Mouse (Mus musculus) gastrocnemius, adult 2 months (tissue): ENCODE data around the gene Phlpp1. TPM values are rescaled to one million over a fixed set of nuclear protein-coding genes. Genes with fewer than 3 reads are reported as not detected.

Experiments used
- DNase-seq: peaks from one replicate; pipeline ENCODE4 v3.0.0; 2022
- H3K27ac ChIP-seq: fragments of 200-600 bp; 2 replicates; pipeline ENCODE4 v1.8.1; 2022; ENCODE audit warnings: mild to moderate bottlenecking
- H3K4me3 ChIP-seq: fragments of 200-600 bp; 2 replicates; pipeline ENCODE4 v1.8.1; 2022; ENCODE audit warnings: mild to moderate bottlenecking, moderate library complexity
- CTCF ChIP-seq: fragments of 200-600 bp; IDR thresholded peaks from 2 replicates; pipeline ENCODE4 v1.8.1; 2022; ENCODE audit warnings: antibody characterized with exemption, mild to moderate bottlenecking, moderate library complexity
- intact Hi-C: fragments of 180-260 bp; cut with DNase I; formaldehyde crosslinking; loops from one replicate; pipeline ENCODE4 v1.15.1; 2025
- total RNA-seq, 2 experiments: library from RNA; stranded (reverse); gene quantifications; 2 replicates each; pipeline ENCODE4 v1.2.3; 2021

Gene Phlpp1
- total RNA-seq, 2 experiments from 2014 or later: 8.1 to 9.0 TPM

DNA sequence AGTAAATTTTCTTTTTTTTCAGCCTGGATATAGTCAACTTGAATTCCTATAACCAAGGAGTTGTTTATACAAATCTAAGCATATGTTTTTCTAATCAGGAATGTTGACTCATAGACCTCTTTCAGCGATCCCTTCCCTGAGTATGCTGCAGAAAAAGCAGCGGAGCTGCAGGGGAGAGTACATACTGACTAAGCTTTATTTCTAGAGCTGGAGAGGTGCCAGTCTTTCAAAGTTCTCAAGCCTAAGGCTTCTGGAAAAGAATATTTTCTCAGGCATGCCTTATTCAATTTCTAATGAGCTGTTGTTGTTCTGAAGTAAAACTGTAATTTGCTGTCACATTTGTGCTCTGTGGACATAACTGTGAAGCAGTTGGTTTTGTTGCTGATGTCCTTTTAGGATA lies 70.6 kb downstream of the Phlpp1 start:
- intact Hi-C loops: no loop called here
- DNase-seq: no peak
- no peak overlapping the region for H3K4me3 ChIP-seq
- peak overlapping the region; percentile 77 for H3K27ac ChIP-seq
- no peak for TF ChIP-seq CTCF

DNA sequence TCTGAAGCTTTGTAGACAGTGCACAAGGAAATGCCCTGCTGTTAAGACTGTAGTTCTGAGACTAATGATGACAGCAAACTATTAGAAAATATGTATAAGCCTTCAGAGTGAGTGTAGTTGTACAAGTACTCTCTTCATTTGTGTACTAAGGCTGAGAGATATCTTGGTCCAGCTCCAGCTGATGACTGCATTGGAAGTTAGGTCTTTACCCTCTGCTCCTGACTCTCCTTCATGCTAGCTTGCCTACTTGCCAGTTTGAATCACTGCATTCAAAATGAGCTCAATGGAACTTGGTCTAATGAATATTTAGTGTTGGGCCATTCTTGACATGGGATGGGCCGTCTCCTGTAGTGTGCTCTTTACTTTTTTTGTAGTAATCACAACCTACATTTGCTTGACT lies 71.8 kb downstream of the Phlpp1 start:
- peak overlapping the region; percentile 61 for H3K27ac ChIP-seq
- DNase-seq: no peak
- no peak overlapping the region for H3K4me3 ChIP-seq
- no peak for TF ChIP-seq CTCF
- intact Hi-C loops: no loop called here

DNA sequence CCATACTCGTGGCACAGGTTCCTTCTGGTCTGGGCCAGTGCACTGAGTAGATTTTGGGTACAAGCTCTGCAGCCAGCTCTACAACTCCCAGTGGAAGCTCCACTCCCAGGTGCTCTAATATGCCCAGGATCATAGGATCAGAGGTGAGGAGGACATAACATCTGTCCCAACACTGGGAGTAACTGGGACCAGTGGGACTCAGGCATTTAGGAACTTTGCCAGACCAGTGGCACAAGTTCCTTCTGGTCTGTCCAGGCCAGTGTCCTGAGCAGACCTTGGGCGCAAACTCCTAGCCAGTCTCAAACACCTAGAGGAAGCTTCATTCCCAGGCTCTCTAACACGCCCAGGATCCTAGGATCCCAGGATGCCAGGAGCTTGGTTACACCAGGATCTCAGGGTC lies 72.7 kb downstream of the Phlpp1 start:
- intact Hi-C loops: no loop called here
- peak overlapping the region; percentile 58 for H3K27ac ChIP-seq
- H3K4me3 ChIP-seq: no peak overlapping the region
- DNase-seq: no peak
- no peak for TF ChIP-seq CTCF

DNA sequence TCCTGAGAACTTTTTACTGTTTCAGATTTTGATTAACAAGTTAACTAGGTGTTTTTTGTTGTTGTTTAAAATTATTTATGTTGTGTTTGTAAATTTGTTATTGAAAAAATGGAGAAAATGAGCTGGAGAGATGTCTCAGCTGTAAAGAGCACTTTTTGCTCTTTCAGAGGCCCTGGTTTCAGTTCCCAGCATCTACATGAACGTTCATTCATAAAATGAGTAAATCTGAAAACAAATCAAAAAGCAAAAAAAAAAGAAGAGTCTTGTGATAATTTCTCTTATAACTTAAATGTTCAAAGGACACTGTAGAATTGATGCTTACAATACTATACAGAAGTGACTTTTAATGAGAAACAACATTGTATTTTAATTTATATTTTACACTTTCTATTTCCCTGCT lies 82.5 kb downstream of the Phlpp1 start:
- no peak overlapping the region for H3K4me3 ChIP-seq
- TF ChIP-seq CTCF: no peak
- no peak overlapping the region for H3K27ac ChIP-seq
- DNase-seq: no peak
- intact Hi-C loops: no loop called here

DNA sequence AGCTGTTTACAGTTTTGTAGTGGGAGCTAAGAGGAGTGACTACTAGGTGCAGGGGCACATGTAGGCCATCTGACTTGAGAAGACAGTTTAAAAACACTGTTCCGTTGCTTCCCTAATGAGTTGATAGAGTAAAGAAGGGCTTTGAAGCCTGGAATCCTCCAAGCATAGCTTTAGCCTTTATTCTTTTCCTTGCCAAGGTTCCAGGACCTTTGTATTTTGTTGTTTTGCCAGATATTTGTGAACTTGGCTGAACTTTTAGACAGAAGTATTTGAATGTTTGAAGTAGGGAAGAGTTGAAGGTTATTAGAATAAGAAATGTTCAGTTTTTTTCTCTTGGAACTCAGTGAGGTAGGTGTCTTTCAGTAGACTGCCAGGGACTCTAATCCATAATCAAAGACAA lies 85.6 kb downstream of the Phlpp1 start:
- no peak for TF ChIP-seq CTCF
- Histone ChIP-seq H3K27ac (no peak overlapping the region), H3K4me3 (no peak overlapping the region)
- intact Hi-C loops: no loop called here
- DNase-seq: no peak

DNA sequence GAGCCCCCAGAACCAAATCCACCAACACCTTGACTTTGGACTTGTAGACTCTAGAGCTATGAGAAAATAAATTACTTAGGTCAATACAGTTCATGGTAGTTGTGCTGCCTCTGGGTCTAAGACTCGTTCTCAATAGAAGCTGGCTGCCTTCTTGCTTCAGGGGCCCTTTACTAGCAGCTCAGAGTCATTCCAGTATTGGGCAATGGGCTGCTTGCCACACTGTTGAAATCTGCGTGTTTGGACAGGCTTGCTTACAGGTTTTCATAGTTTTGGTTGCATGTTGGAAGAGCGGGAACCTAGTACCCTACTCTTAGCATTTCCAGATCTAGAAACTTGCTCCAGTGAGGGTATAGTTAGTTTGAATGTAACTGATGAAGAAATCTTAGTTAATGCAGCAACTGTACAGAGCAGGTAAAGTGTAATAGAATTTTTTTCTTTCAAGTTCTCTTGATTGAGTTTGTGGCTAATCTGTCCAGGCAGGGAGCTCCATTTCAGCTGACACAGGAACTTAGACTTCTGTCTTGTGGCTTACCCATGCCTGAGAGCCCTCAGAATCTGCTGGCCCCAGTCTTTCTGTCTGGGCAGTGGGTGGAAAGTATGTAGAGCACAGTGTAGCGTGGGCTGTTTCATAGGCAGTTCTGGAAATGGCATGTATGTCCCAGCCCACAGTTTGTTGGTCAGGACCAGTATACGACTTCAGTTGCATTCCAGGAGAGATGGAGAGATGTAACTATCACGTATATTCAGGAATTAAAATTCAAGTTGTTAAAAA lies 96.7 kb downstream of the Phlpp1 start:
- intact Hi-C loops: loop anchor here (5.0 kb wide), 1 partner anchor 96 kb away; the partner anchor contains the start of gene Phlpp1
- TF ChIP-seq CTCF: no peak
- no peak overlapping the region for H3K4me3 ChIP-seq
- no peak for DNase-seq
- H3K27ac ChIP-seq: no peak overlapping the region

DNA sequence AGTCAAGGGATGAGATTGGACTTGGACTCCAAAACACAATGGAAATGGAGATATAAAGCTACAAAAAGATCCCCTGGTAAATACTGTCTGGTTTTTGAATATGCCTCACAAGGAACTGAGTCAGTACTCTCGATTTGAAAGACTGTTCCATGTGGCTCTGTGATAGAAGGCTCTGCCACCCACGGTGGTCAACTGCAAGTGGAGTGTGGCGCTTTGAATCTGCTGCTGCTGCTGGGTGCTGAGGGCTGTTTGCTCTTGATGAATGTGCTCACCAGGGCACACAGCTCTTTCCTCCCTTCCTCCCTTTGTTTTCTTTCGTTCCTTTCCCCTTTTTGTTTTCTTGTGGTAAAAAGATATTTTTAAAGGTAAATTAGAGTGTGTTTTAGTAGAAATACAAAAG lies 97.8 kb downstream of the Phlpp1 start:
- Histone ChIP-seq H3K27ac (no peak overlapping the region), H3K4me3 (no peak overlapping the region)
- intact Hi-C loops: loop anchor here (5.0 kb wide), 1 partner anchor 97 kb away; the partner anchor contains the start of gene Phlpp1
- DNase-seq: no peak
- no peak for TF ChIP-seq CTCF

DNA sequence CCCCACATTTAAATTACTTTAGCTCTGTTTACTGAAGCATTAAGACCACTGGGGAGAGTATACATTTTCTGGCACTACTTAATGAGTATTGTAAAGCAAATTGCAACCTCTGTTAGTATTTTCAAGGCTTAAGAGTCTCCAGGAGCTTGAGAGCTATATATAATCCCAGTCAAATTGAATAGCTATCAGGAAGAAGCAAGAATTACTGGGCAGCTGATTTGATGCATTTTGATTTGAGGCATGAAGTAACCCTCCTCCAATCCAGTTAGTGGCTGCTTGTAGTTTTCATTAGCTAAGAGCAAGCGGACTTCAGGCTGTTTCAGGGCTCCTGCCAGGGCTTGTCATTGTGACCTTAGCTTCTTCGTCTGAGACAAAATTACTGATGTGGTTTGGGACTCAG lies 101.4 kb downstream of the Phlpp1 start:
- no peak overlapping the region for H3K4me3 ChIP-seq
- intact Hi-C loops: no loop called here
- TF ChIP-seq CTCF: no peak
- 0 out of 2 replicates have a peak overlapping the region, but pooled peaks have one; percentile 1 for H3K27ac ChIP-seq
- DNase-seq: no peak

DNA sequence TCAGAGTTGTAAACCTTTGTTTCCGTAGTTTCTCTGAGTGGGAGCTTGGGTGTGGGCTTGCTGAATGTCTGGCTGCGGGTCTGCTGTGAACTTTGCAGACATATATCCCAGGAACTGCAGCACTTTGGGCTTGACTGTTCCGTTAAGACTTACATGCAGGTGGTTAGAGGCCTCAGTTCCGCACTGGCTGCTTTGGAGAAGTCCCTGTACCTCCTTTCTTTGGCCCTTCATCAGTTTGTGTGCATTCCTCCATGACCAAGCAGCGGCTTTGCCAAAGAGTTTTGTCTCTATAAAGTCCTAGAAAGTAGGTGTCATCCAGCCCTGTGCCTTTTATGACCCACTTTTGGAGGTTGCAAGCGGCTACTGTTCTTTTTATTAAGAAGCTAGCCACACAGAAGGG lies 102.2 kb downstream of the Phlpp1 start:
- intact Hi-C loops: no loop called here
- Histone ChIP-seq H3K27ac (peak overlapping the region; percentile 20; the same call in 1 of the 2 replicates), H3K4me3 (no peak overlapping the region)
- DNase-seq: no peak
- no peak for TF ChIP-seq CTCF

DNA sequence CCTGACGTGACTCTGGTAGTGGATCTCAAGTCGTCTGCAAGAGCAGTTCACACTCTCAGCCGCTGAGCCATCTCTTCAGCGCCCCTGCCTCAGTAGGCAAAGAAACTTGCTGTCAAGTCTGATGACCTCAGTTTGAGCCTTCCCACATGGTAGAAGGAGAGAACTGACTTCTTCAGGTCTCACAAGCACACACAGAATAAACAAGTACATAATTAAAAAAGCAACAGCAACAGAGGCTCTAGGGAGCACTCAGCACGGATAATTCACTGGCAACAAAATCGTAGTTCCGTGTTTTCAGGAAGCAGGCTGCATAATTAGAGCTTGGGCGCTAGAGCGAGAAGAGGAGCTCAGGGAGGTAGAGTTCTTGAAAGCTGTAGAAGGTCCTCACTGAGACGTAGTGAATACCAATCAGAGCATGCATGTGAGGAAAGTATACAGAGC lies 103.0 kb downstream of the Phlpp1 start:
- H3K27ac ChIP-seq: peak overlapping the region; percentile 71
- intact Hi-C loops: no loop called here
- DNase-seq: no peak
- H3K4me3 ChIP-seq: peak overlapping the region; percentile 28
- TF ChIP-seq CTCF: no peak

DNA sequence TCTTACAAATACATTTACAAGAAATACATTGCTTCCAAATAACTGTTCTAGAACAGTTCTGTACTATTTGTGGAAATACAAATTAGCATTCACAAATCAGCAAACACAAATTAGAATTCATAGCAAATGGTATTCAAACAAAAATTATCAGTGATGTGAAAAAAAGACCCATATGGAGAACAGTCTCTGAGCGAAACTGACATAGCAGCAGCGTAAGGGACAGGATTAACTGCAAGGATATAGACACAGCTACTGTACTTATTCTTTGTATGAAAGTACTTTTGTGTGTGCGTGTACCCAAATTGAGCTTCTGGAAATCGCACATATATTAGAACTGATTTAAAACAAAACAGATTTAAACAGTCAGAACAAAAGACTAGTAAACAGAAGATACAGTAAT lies 103.6 kb downstream of the Phlpp1 start:
- H3K27ac ChIP-seq: peak overlapping the region; percentile 71; the same call in 1 of the 2 replicates
- no peak for DNase-seq
- intact Hi-C loops: no loop called here
- no peak for TF ChIP-seq CTCF
- no peak overlapping the region for H3K4me3 ChIP-seq

DNA sequence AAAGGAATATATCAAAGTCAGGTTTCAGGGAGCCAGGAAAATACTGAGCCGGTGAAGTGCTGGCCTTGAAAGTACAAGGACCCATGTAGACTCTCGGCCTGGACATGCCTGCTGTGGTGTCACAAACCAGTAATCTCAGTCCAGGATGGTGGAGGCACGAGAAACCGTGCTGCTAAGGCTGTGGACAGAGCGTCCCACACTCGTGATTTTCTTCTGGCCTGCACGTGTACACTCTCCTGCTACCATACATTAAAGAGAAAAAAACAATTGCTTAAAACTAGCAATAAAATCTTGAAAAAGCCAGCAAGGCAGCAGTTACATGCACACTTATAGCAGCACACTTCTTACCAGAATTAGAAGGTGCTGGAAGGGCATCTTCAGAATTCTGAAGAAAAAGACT lies 104.2 kb downstream of the Phlpp1 start:
- no peak for TF ChIP-seq CTCF
- DNase-seq: no peak
- H3K27ac ChIP-seq: peak overlapping the region; percentile 8; the same call in 1 of the 2 replicates
- H3K4me3 ChIP-seq: no peak overlapping the region
- intact Hi-C loops: no loop called here

DNA sequence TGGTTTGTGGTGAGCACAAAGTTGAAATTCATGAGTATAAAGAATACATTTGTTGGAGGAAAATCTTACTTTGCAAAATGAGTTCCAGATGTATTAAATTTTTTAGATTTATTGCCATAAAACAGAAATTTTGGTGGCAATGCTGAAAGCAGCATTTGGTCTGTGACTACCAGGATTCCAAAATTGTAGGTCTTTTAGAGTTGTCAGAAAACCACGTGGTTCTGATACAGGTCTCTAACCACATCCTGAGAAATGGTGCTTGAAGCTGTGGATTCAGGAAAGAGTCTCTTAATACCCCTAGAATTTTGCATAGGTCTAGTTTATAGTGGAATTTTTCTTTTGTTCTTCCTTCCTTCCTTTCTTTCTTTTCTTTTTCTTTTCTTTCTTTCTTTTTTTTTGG lies 105.3 kb downstream of the Phlpp1 start:
- Histone ChIP-seq H3K27ac (no peak overlapping the region), H3K4me3 (no peak overlapping the region)
- no peak for DNase-seq
- TF ChIP-seq CTCF: no peak
- intact Hi-C loops: no loop called here

DNA sequence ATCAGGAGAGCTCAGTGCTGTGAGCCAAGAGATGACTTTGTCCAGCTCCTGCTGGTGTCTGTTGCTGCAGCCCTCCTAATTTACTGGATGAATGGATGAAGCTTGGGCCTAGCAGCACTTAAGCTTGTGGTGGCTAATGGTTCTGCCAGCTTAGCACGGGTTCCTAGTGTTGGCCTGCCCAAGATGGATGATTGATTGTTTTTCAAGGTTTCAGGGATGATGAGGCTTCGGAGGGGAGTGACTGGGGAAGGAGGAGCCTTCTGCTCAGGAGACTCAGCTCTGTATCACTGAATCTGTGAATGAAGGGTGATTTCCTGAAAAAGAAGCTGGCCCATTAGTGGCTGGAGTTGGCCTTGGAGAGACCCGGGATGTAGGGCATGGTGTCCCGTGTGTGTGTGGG lies 105.7 kb downstream of the Phlpp1 start:
- H3K4me3 ChIP-seq: no peak overlapping the region
- DNase-seq: no peak
- intact Hi-C loops: no loop called here
- H3K27ac ChIP-seq: no peak overlapping the region
- TF ChIP-seq CTCF: no peak
